Mouse (Mus musculus): ENCODE measurements around the gene Map2. TPM values are rescaled to one million over a fixed set of nuclear protein-coding genes. Genes with fewer than 3 reads are reported as not detected.

Gene Map2
- total RNA-seq, 1 experiment = 1.8 TPM

GRCm38 (mm10) chr1:66164648-66165047 lies 10.4 kb upstream of the Map2 start:
- no peaks in the 10 kb centered on the region for H3K36me3 ChIP-seq (ENCODE audit: control insufficient read depth, insufficient read depth, low read length, poor library complexity, severe bottlenecking)
- H3K9ac ChIP-seq (ENCODE audit: insufficient read depth, low read depth, low read length, poor library complexity, severe bottlenecking) = no peak overlapping the region
- no peak overlapping the region for H3K27ac ChIP-seq (ENCODE audit: insufficient read depth, low read depth, low read length, poor library complexity, severe bottlenecking)
- TF ChIP-seq CHD2 (IDR thresholded peaks at IDR 0.05; ENCODE audit: low read depth, low read length) (no peak), HCFC1 (IDR thresholded peaks at IDR 0.05; ENCODE audit: borderline replicate concordance, insufficient read depth, low read length) (no peak), MAFK (IDR thresholded peaks at IDR 0.05; ENCODE audit: insufficient read depth, low read depth, low read length) (no peak), ZNF384 (IDR thresholded peaks at IDR 0.05; ENCODE audit: low read depth, low read length) (no peak), ZC3H11A (IDR thresholded peaks at IDR 0.05; ENCODE audit: borderline replicate concordance, low read depth, low read length) (no peak)
- no peak for DNase-seq (ENCODE audit: low read depth, low spot score)
- in situ Hi-C loops (cut with MboI; ENCODE audit: low sequenced_read_pairs in 2 of 2, unreplicated experiment in 2 of 2) = no loop called here
- no peaks in the 10 kb centered on the region for H3K9me3 ChIP-seq (ENCODE audit: control insufficient read depth, insufficient read depth, low read depth, low read length)
- no peaks in the 10 kb centered on the region for H3K4me1 ChIP-seq (ENCODE audit: control insufficient read depth in 2 of 2, insufficient read depth in 2 of 2, low read length in 2 of 2, poor library complexity in 1 of 2)
- no peak overlapping the region for H3K4me3 ChIP-seq (ENCODE audit: insufficient read depth in 1 of 2, low read depth in 1 of 2, low read length in 2 of 2, poor library complexity in 1 of 2, severe bottlenecking in 1 of 2)

GRCm38 (mm10) chr1:66168722-66169121 lies 6.4 kb upstream of the Map2 start:
- no peak for DNase-seq (ENCODE audit: low read depth, low spot score)
- no peaks in the 10 kb centered on the region for H3K9me3 ChIP-seq (ENCODE audit: control insufficient read depth, insufficient read depth, low read depth, low read length)
- H3K4me3 ChIP-seq (ENCODE audit: insufficient read depth in 1 of 2, low read depth in 1 of 2, low read length in 2 of 2, poor library complexity in 1 of 2, severe bottlenecking in 1 of 2) = no peak overlapping the region
- in situ Hi-C loops (cut with MboI; ENCODE audit: low sequenced_read_pairs in 2 of 2, unreplicated experiment in 2 of 2) = no loop called here
- no peak overlapping the region for H3K9ac ChIP-seq (ENCODE audit: insufficient read depth, low read depth, low read length, poor library complexity, severe bottlenecking)
- H3K27ac ChIP-seq (ENCODE audit: insufficient read depth, low read depth, low read length, poor library complexity, severe bottlenecking) = no peak overlapping the region
- H3K4me1 ChIP-seq (ENCODE audit: control insufficient read depth in 2 of 2, insufficient read depth in 2 of 2, low read length in 2 of 2, poor library complexity in 1 of 2) = peaks cover 0 to 2% of the 10 kb centered on the region in 2 experiments; a peak in 1 of 4 replicates
- TF ChIP-seq MAFK (IDR thresholded peaks at IDR 0.05; ENCODE audit: insufficient read depth, low read depth, low read length) (no peak), ZC3H11A (IDR thresholded peaks at IDR 0.05; ENCODE audit: borderline replicate concordance, low read depth, low read length) (no peak), ZNF384 (IDR thresholded peaks at IDR 0.05; ENCODE audit: low read depth, low read length) (no peak), HCFC1 (IDR thresholded peaks at IDR 0.05; ENCODE audit: borderline replicate concordance, insufficient read depth, low read length) (no peak), CHD2 (IDR thresholded peaks at IDR 0.05; ENCODE audit: low read depth, low read length) (no peak)
- no peaks in the 10 kb centered on the region for H3K36me3 ChIP-seq (ENCODE audit: control insufficient read depth, insufficient read depth, low read length, poor library complexity, severe bottlenecking)

GRCm38 (mm10) chr1:66172127-66172526 lies 2.9 kb upstream of the Map2 start:
- Histone ChIP-seq H3K4me1 (ENCODE audit: control insufficient read depth in 2 of 2, insufficient read depth in 2 of 2, low read length in 2 of 2, poor library complexity in 1 of 2) (peaks cover 0 to 7% of the 10 kb centered on the region in 2 experiments; a peak in 2 of 4 replicates), H3K9ac (ENCODE audit: insufficient read depth, low read depth, low read length, poor library complexity, severe bottlenecking) (no peak overlapping the region), H3K27ac (ENCODE audit: insufficient read depth, low read depth, low read length, poor library complexity, severe bottlenecking) (no peak overlapping the region), H3K36me3 (ENCODE audit: control insufficient read depth, insufficient read depth, low read length, poor library complexity, severe bottlenecking) (no peaks in the 10 kb centered on the region), H3K9me3 (ENCODE audit: control insufficient read depth, insufficient read depth, low read depth, low read length) (no peaks in the 10 kb centered on the region), H3K4me3 (ENCODE audit: insufficient read depth in 1 of 2, low read depth in 1 of 2, low read length in 2 of 2, poor library complexity in 1 of 2, severe bottlenecking in 1 of 2) (no peak overlapping the region)
- in situ Hi-C loops (cut with MboI; ENCODE audit: low sequenced_read_pairs in 2 of 2, unreplicated experiment in 2 of 2) = no loop called here
- DNase-seq (ENCODE audit: low read depth, low spot score) = no peak
- TF ChIP-seq HCFC1 (IDR thresholded peaks at IDR 0.05; ENCODE audit: borderline replicate concordance, insufficient read depth, low read length) = no peak
- no peak for TF ChIP-seq MAFK (IDR thresholded peaks at IDR 0.05; ENCODE audit: insufficient read depth, low read depth, low read length)
- no peak for TF ChIP-seq ZC3H11A (IDR thresholded peaks at IDR 0.05; ENCODE audit: borderline replicate concordance, low read depth, low read length)
- TF ChIP-seq CHD2 (IDR thresholded peaks at IDR 0.05; ENCODE audit: low read depth, low read length) = no peak
- no peak for TF ChIP-seq ZNF384 (IDR thresholded peaks at IDR 0.05; ENCODE audit: low read depth, low read length)

- Histone ChIP-seq H3K9ac (ENCODE audit: insufficient read depth, low read depth, low read length, poor library complexity, severe bottlenecking) (no peak overlapping the region), H3K36me3 (ENCODE audit: control insufficient read depth, insufficient read depth, low read length, poor library complexity, severe bottlenecking) (no peaks in the 10 kb centered on the region), H3K4me1 (ENCODE audit: control insufficient read depth in 2 of 2, insufficient read depth in 2 of 2, low read length in 2 of 2, poor library complexity in 1 of 2) (peaks cover 0 to 7% of the 10 kb centered on the region in 2 experiments; a peak in 2 of 4 replicates), H3K4me3 (ENCODE audit: insufficient read depth in 1 of 2, low read depth in 1 of 2, low read length in 2 of 2, poor library complexity in 1 of 2, severe bottlenecking in 1 of 2) (no peak overlapping the region), H3K27ac (ENCODE audit: insufficient read depth, low read depth, low read length, poor library complexity, severe bottlenecking) (0 out of 2 replicates have a peak overlapping the region, but pooled peaks have one; percentile 19), H3K9me3 (ENCODE audit: control insufficient read depth, insufficient read depth, low read depth, low read length) (no peaks in the 10 kb centered on the region)
- no peak for DNase-seq (ENCODE audit: low read depth, low spot score)
- in situ Hi-C loops (cut with MboI; ENCODE audit: low sequenced_read_pairs in 2 of 2, unreplicated experiment in 2 of 2) = no loop called here
- no peak for TF ChIP-seq CHD2 (IDR thresholded peaks at IDR 0.05; ENCODE audit: low read depth, low read length)
- no peak for TF ChIP-seq MAFK (IDR thresholded peaks at IDR 0.05; ENCODE audit: insufficient read depth, low read depth, low read length)
These were observed 1.4 kb upstream of the Map2 start for GRCm38 (mm10) chr1:66173630-66174029.

All from ES-E14 (cell line).